Mouse (Mus musculus): ENCODE measurements at regions not wholly inside any gene's neighbourhood (a gene's known extent, or its start where the extent isn't known, plus 50 kb on each side); places are given as distances from the start of the nearest gene placed in this dataset.

DNA sequence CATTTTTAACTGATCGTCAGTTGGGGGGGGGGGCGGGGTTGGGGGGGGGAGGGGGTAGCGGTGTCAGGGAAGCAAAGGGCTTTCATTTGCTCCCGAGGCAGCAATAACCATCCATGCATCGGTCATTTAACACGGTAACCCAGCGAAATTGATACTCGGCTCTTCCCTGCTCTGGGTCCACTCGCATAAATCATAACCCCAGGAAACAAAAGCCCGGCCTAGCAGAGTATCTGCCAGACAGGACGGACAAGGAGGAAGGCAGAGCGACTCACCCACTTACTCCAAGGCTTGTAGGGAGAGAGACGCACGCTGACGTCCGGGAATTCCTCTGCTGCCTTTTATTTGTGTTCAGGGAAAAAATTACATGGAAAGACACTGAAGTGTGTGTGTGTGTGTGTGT, 319.5 kb downstream of the Gm45692 start:
- DNase-seq (ENCODE audit: low read depth in 1 of 2, low spot score in 2 of 2): no peak

DNA sequence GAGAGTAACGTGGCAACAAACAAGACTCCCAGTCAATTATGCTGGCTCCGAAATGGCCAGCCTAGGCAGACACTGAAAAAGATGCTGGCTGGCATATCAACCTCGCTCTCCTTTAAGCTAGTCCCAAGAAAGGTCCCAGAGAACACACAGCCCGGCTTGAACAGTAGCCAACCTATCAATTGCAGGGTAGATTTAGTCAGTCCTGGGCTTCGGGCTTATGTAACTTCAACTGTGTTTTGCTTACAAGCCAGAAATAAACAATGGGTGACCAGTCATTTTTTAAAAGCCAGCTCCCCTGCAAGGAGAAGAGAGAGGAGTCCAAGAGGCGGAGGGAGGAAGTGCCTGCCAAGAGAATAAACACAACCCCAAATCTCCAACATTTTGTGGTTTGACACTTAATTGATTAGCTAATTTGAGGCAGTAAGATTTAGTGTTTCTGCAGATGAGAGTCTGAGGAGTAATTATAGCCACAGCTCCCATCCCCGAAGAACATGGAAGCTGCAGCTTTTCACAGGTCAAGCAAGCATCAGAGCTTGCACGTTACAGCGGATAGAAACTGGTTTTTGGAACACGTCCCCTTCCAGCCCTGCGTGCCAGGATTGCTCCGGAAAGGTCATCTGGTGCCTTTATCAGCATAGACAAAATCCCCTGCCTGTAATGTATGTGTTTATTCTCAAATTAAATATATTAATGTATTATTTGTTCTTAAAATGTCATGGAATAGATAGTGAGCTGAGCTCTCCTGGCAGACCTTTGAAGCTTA, 322.1 kb downstream of the Gm45692 start:
- DNase-seq (ENCODE audit: low read depth in 1 of 2, low spot score in 2 of 2): no peak

- DNase-seq (ENCODE audit: low read depth in 1 of 2, low spot score in 2 of 2): peak; percentile 5 to 22
Observed at GRCm38 (mm10) chr8:26443041-26443440, 323.7 kb downstream of the Gm45692 start.

- no peak for DNase-seq (ENCODE audit: low read depth in 1 of 2, low spot score in 2 of 2)
Observed at GRCm38 (mm10) chr8:26443735-26444134, 324.4 kb downstream of the Gm45692 start.

GRCm38 (mm10) chr8:26445991-26446390, 326.7 kb downstream of the Gm45692 start:
- DNase-seq (ENCODE audit: low read depth in 1 of 2, low spot score in 2 of 2): no peak

- DNase-seq (ENCODE audit: low read depth in 1 of 2, low spot score in 2 of 2): no peak
Observed at GRCm38 (mm10) chr8:26447886-26448640, 328.7 kb downstream of the Gm45692 start.

DNA sequence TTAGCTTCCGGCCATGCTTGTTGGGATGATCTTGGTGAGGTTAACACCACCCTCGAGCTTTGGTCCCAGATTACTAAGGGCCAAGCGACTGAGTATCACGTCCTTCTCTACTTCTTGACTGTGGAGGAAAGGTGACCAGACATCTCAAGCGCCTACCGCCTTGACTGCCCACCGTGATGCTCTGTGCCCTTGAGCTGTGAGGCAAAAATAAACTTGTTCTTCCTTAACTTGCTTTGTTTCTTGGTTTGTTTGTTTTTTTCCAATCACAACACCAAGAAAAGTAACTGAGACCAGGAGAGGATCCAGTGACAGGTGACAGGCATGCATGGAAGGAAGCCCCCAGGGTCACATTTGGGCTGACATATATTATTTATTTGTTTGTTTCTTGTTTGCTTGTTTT, 330.0 kb downstream of the Gm45692 start:
- no peak for DNase-seq (ENCODE audit: low read depth in 1 of 2, low spot score in 2 of 2)

- no peak for DNase-seq (ENCODE audit: low read depth in 1 of 2, low spot score in 2 of 2)
Observed at GRCm38 (mm10) chr8:26450543-26450942, 331.2 kb downstream of the Gm45692 start.

DNA sequence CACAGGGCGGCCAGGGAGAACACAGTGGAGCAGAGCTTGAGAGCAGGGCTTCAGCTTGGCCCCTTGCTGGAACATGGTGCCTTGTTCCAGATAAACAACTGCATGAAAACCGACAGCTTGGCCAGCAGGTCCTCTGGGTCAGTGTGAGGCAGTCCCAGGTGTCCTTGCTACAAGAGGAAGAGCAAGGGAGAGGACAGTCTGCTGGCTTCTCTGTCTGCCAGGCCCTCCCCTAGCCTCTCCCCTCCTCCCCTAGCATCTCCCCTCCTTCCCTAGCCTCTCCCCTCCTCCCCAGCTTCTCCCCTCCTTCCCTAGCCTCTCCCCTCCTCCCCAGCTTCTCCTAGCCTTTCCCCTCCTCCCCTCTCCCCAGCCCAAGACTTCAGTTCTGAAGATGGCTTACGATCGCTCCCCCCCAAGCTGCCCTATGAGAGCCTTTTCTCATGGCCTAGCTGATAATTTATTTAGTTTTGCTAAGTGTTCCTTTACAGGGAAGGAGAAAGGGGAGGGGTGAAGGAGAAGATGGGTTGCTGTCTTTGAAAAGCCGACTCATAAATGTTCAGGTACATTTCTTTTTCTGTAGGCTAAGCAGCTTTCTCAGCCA, 333.7 kb downstream of the Gm45692 start:
- DNase-seq (ENCODE audit: low read depth in 1 of 2, low spot score in 2 of 2): no peak

- DNase-seq (ENCODE audit: low read depth in 1 of 2, low spot score in 2 of 2): no peak
Observed at GRCm38 (mm10) chr8:26465346-26465745, 346.0 kb downstream of the Gm45692 start.

- DNase-seq (ENCODE audit: low read depth in 1 of 2, low spot score in 2 of 2): no peak
Observed at GRCm38 (mm10) chr8:26468441-26468840, 349.1 kb downstream of the Gm45692 start.

GRCm38 (mm10) chr8:26469705-26470104, 350.4 kb downstream of the Gm45692 start:
- no peak for DNase-seq (ENCODE audit: low read depth in 1 of 2, low spot score in 2 of 2)

DNA sequence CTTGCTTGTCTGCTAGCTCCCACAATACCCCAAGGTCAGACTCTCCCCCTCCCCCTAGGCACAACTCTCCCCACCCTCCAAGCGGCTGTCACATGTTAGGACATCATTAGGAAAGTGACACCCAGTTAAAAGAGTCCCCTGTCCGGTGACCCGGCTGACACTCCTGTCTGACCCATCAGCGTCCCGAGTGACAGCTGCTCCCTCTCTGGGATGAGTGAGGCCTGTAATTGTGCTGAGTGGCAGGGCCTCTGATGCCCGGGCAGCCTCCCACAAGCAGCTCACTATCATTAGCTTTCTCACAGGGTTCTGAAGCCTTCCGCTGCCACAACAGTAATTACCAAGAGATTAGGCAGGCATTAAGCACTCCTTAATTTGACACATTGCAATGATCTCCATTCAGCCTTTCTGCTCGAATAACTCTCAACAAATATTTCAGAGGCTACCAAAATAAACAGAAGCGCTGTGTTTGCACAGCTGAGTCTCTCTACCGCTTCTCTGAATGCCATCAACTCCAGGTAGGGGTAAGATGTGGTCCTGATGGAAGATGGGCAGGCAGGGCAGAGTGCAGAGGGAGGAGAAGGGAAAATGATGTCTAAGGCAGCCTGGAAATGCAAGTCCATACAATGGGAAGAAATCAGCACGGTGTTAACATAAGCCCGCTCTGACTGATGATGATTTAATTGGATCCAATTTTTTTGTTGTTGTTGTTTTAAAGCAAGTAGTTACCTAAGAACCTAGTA, 352.6 kb downstream of the Gm45692 start:
- no peak for DNase-seq (ENCODE audit: low read depth in 1 of 2, low spot score in 2 of 2)

DNA sequence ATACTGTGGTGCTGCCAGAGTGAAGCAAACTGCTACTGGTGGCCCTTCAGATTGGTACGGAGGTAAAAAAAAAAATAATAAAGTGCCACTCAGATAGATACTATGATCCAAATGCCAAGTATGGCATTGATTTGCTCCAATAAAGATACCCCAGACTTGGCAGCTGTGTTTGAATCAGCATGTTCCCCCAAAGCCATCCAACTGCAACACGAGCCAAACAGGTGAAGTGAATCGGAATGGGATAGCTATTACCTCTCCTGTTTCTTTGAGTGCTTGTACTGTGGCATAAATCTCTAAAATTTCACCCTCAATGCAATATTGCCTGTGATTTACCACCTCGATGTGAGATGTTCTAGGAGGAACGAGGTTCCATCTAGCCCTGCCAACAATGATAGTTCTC, 365.4 kb downstream of the Gm45692 start:
- no peak for DNase-seq (ENCODE audit: low read depth in 1 of 2, low spot score in 2 of 2)

DNA sequence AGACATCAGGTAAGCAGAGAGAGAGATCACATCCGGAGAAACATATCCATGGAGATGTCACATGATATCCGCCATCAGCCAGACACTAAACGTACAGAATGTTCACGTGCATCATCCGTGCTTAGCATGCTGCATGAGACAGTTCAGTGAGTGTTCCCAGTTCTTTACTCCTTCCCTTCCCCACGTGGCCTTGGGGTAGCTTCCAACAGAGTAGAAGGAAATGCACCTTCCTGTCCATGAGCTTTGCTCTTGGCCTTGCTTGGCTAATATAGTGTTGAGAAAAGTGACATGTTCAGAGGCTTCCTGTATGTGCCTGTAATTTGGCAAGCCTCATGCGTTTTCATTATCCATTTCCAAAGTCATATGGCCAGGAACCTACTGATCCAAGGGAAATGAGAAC, 368.5 kb downstream of the Gm45692 start:
- no peak for DNase-seq (ENCODE audit: low read depth in 1 of 2, low spot score in 2 of 2)

GRCm38 (mm10) chr8:26488590-26488989, 369.3 kb downstream of the Gm45692 start:
- DNase-seq (ENCODE audit: low read depth in 1 of 2, low spot score in 2 of 2): no peak

GRCm38 (mm10) chr8:26501196-26501813, 382.0 kb downstream of the Gm45692 start:
- no peak for DNase-seq (ENCODE audit: low read depth in 1 of 2, low spot score in 2 of 2)

DNA sequence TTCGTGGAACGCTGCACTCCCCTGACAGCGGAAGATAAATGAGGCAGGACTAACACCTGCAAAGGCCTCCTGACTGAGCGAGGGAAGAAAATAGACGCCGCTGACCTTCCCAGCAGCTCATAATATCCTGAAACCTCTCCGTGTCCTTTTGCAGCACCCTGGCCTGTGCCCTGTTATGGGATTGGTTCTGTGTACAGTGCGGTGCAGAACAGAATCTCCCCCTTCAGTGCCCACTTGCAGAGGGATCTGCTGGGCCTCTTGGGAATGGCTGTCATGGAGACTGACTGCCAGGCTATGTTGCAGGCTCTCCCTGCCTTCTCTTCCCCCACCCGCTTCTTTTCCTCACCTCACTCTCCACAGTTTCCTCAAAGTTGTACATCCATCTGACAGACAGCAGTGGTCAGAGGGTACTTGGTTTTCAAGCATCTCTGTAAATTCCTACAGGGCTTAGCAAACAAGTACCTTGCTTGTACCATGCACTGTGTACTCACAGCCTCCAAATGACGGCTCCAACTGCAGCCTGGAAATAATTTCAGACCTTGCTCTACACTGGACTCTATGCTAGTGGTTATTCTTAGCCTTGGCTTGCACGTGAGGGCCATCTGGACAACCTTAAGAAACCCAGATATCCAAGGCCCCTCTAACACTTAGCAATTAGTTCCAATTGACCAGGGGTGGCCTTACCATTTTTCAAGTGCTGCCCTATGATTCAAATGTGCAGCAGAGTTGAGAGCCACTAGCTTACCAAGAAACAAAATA, 382.7 kb downstream of the Gm45692 start:
- no peak for DNase-seq (ENCODE audit: low read depth in 1 of 2, low spot score in 2 of 2)

- no peak for DNase-seq (ENCODE audit: low read depth in 1 of 2, low spot score in 2 of 2)
Observed at GRCm38 (mm10) chr8:26502772-26503171, 383.4 kb downstream of the Gm45692 start.

- no peak for DNase-seq (ENCODE audit: low read depth in 1 of 2, low spot score in 2 of 2)
Observed at GRCm38 (mm10) chr8:26503918-26504317, 384.6 kb downstream of the Gm45692 start.

Measured in monocyte, adult 2 months (primary cell).